Mouse (Mus musculus) liver, adult 2 months (tissue): Measurements from ENCODE around the gene Tmem121.

Experiments used
- CTCF ChIP-seq: fragments of 200-500 bp; IDR thresholded peaks from 2 replicates; pipeline ENCODE4 v1.5.1; 2011; ENCODE audit warnings: low read depth, low read length, control low read depth
- POLR2A ChIP-seq: fragments of 200-500 bp; IDR thresholded peaks from 2 replicates; pipeline ENCODE4 v1.6.1; 2011; ENCODE audit warnings: low read length, control low read depth; ENCODE audit not compliant: insufficient read depth; ENCODE audit errors: extremely low read depth

DNA sequence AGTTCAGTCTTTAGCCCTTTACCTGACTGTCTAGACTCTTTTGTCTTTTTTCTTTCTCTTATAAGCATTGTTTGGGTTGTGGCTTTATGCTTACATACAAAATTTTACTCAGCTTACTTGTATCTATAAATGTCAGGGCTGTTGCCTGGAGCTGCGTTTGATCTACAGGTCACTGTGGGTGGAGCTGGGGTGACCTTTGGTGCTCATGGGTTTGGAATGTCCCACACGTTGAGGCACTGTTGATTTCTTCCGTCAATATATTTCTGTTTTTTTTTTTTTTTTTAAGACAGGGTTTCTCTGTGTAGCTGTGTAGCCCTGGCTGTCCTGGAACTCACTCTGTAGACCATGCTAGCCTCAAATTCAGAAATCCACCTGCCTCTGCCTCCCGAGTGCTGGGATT, 4.7 kb upstream of the Tmem121 start:
- no peak for TF ChIP-seq CTCF
- TF ChIP-seq POLR2A: no peak
